Mouse (Mus musculus) megakaryocyte, embryonic 14.5 days (primary cell): ENCODE results near the gene Rnf224.

Experiments used
- FLI1 ChIP-seq: IDR thresholded peaks from 2 replicates; pipeline ENCODE4 v1.6.1; 2012; ENCODE audit warnings: low read length, inconsistent platforms, mixed read lengths
- GATA1 ChIP-seq: IDR thresholded peaks from 3 replicates; pipeline ENCODE4 v1.6.1; 2012; ENCODE audit warnings: mixed read lengths, low read length, inconsistent platforms, borderline replicate concordance

- no peak for TF ChIP-seq GATA1
- TF ChIP-seq FLI1, result 0 out of 2 replicates have a peak, but pooled peaks have one; percentile 15
These were observed 42.0 kb downstream of the Rnf224 start for GRCm38 (mm10) chr2:25194486-25195171.
